17 mouse cellular contexts compared by ENCODE assay signal in the genomic region with DNA sequence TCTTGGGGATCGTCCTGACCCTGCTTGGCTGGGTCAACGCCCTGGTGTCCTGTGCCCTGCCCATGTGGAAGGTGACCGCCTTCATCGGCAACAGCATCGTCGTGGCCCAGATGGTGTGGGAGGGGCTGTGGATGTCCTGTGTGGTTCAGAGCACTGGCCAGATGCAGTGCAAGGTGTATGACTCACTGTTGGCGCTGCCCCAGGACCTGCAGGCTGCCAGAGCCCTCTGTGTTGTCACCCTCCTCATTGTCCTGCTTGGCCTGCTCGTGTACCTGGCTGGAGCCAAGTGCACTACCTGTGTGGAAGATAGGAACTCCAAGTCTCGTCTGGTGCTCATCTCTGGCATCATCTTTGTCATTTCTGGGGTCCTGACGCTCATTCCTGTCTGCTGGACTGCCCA. TPM values are rescaled to one million over a fixed set of nuclear protein-coding genes. Genes with fewer than 3 reads are reported as not detected.
A peak's percentile ranks its signal among the peaks of the same experiment; 100 is the strongest.
DNase-seq lines count a peak whose midpoint lies in the region; ATAC-seq and TF ChIP-seq lines count a peak whose summit lies in the region.
"Had no signal": no experiment of that assay in that cellular context is flagged by ENCODE, and none has a peak within 500 bp of the region (broad histone marks: within the 10 kb centered on the region; RNA-seq: fewer than 3 reads in every experiment).

No protein-coding gene starts in this region.

- 55% methylated on average over 10 of the region's 10 CpGs for WGBS in intestine, postnatal 0 days
- WGBS in heart, embryonic 11.5 days (ENCODE audit: insufficient replicate concordance) = 65% methylated on average over 10 of the region's 10 CpGs

- no peak overlapping the region for H3K4me3 ChIP-seq in gastrocnemius, adult 2 months
- no peak overlapping the region for H3K4me3 ChIP-seq in intestine, postnatal 0 days (ENCODE audit: low read depth, low read length)
- no peak overlapping the region for H3K4me3 ChIP-seq in heart, embryonic 11.5 days (ENCODE audit: low read depth, low read length)
- H3K4me3 ChIP-seq: embryonic facial prominence, embryonic 15.5 days; hindbrain, embryonic 15.5 days; neural tube, embryonic 15.5 days had no signal

- H3K9ac ChIP-seq in intestine, postnatal 0 days (ENCODE audit: low read depth, low read length) = no peak overlapping the region
- no peak overlapping the region for H3K9ac ChIP-seq in heart, embryonic 11.5 days (ENCODE audit: low read depth, low read length)
- H3K9ac ChIP-seq: embryonic facial prominence, embryonic 15.5 days; hindbrain, embryonic 15.5 days; neural tube, embryonic 15.5 days had no signal

- DNase-seq in gastrocnemius, adult 2 months = peak; percentile 18
- DNase-seq in gastrocnemius, adult 8-10 months (ENCODE audit: low spot score in 2 of 2) = no peak
- DNase-seq in urinary bladder, postnatal 14 days (ENCODE audit: low spot score) = peak; percentile 65
- DNase-seq in urinary bladder, postnatal 4 days (ENCODE audit: low spot score in 2 of 2) = no peak
- DNase-seq in adipocyte (ENCODE audit: low spot score) = no peak
- no peak for DNase-seq in spleen, postnatal 14 days (ENCODE audit: low spot score in 2 of 2)
- DNase-seq: cerebellum, adult 2 months; left cerebral cortex, postnatal 4 days; midbrain, embryonic 14.5 days; right cerebral cortex, postnatal 4 days had no signal

- peaks cover 28% of the 10 kb centered on the region for H3K27me3 ChIP-seq in intestine, postnatal 0 days (replicated peaks; ENCODE audit: control insufficient read depth, insufficient read depth, low read length)
- peaks cover 71% of the 10 kb centered on the region for H3K27me3 ChIP-seq in heart, embryonic 11.5 days (ENCODE audit: control insufficient read depth, insufficient read depth, low read length)

- H3K9me3 ChIP-seq in intestine, postnatal 0 days (ENCODE audit: control insufficient read depth) = no peaks in the 10 kb centered on the region
- no peaks in the 10 kb centered on the region for H3K9me3 ChIP-seq in heart, embryonic 11.5 days (replicated peaks; ENCODE audit: control insufficient read depth, low read length)
- H3K9me3 ChIP-seq: embryonic facial prominence, embryonic 15.5 days; hindbrain, embryonic 15.5 days; neural tube, embryonic 15.5 days had no signal

- no peak overlapping the region for H3K4me2 ChIP-seq in intestine, postnatal 0 days (replicated peaks; ENCODE audit: low read depth)
- no peak overlapping the region for H3K4me2 ChIP-seq in heart, embryonic 11.5 days
- H3K4me2 ChIP-seq: embryonic facial prominence, embryonic 15.5 days; hindbrain, embryonic 15.5 days; neural tube, embryonic 15.5 days had no signal

- TF ChIP-seq CTCF in gastrocnemius, adult 2 months (IDR thresholded peaks at IDR 0.05) = no peak
- no peak for TF ChIP-seq CTCF in intestine, postnatal 0 days (IDR thresholded peaks at IDR 0.05; ENCODE audit: low read depth)

- H3K36me3 ChIP-seq in intestine, postnatal 0 days (ENCODE audit: control insufficient read depth, insufficient read depth) = no peaks in the 10 kb centered on the region
- no peaks in the 10 kb centered on the region for H3K36me3 ChIP-seq in heart, embryonic 11.5 days (ENCODE audit: control insufficient read depth, insufficient read depth, low read length)
- H3K36me3 ChIP-seq: embryonic facial prominence, embryonic 15.5 days; hindbrain, embryonic 15.5 days; neural tube, embryonic 15.5 days had no signal

- no peak overlapping the region for H3K27ac ChIP-seq in gastrocnemius, adult 2 months
- no peak overlapping the region for H3K27ac ChIP-seq in intestine, postnatal 0 days (ENCODE audit: low read depth, low read length)
- H3K27ac ChIP-seq in heart, embryonic 11.5 days (ENCODE audit: low read depth, low read length) = no peak overlapping the region
- H3K27ac ChIP-seq: embryonic facial prominence, embryonic 15.5 days; hindbrain, embryonic 15.5 days; neural tube, embryonic 15.5 days had no signal

- ATAC-seq in intestine, postnatal 0 days = peak; percentile 21
- ATAC-seq in heart, embryonic 11.5 days (replicated peaks; ENCODE audit: insufficient number of reproducible peaks, low FRiP score, low TSS enrichment) = no peak

- peaks cover 19% of the 10 kb centered on the region for H3K4me1 ChIP-seq in intestine, postnatal 0 days (replicated peaks; ENCODE audit: control insufficient read depth, insufficient read depth, low read length)
- H3K4me1 ChIP-seq in heart, embryonic 11.5 days (ENCODE audit: control insufficient read depth, insufficient read depth, low read length) = peaks cover under 1% of the 10 kb centered on the region

- intact Hi-C loops in gastrocnemius, adult 2 months (cut with DNase I) = no loop called here

RNA-seq across cellular contexts. Expression of a gene that starts 2.0 kb away (rescaled TPM):
- total RNA-seq in gastrocnemius, adult 2 months (2021) = not detected
- total RNA-seq in gastrocnemius, adult 8-10 months (2022) = not detected
- polyA plus RNA-seq in intestine, postnatal 0 days (2015; fragmentation: Nextera tagmentation; extraction: Ambion mirVana) = 0.38 and 0.42 TPM in 2 replicates
- polyA plus RNA-seq in heart, embryonic 11.5 days (2014; fragmentation: Nextera tagmentation; extraction: Ambion mirVana) = 3.3 and 3.9 TPM in 2 replicates
- total RNA-seq: heart, adult 8-10 months had no signal
- polyA plus RNA-seq: midbrain, embryonic 14.5 days had no signal

RNA-seq across cellular contexts. Expression of a gene that starts 2.7 kb away (rescaled TPM):
- total RNA-seq in gastrocnemius, adult 2 months (2021) = under 1 TPM; 0.15 to 0.17 TPM
- under 1 TPM in 1 of 4 experiments, not detected in 3; 0.36 TPM for total RNA-seq in gastrocnemius, adult 8-10 months (2022)
- polyA plus RNA-seq in intestine, postnatal 0 days (2015; fragmentation: Nextera tagmentation; extraction: Ambion mirVana) = 0.23 and 0.34 TPM in 2 replicates
- polyA plus RNA-seq in heart, embryonic 11.5 days (2014; fragmentation: Nextera tagmentation; extraction: Ambion mirVana) = 0.25 and 0.46 TPM in 2 replicates
- polyA plus RNA-seq: liver, embryonic 16.5 days had no signal

RNA-seq across cellular contexts. Expression of a gene that starts 3.8 kb away (rescaled TPM):
- total RNA-seq in gastrocnemius, adult 2 months (2021) = 10 to 100 TPM; 19.5 to 27.5 TPM
- 10 to 100 TPM; 26.6 to 49.4 (median 30.1) TPM for total RNA-seq in gastrocnemius, adult 8-10 months (2022)
- polyA plus RNA-seq in intestine, postnatal 0 days (2015; fragmentation: Nextera tagmentation; extraction: Ambion mirVana) = 46.6 and 50.9 TPM in 2 replicates
- polyA plus RNA-seq in heart, embryonic 11.5 days (2014; fragmentation: Nextera tagmentation; extraction: Ambion mirVana) = 77.6 and 85.3 TPM in 2 replicates

RNA-seq across cellular contexts. Expression of a gene that starts 7.4 kb away (rescaled TPM):
- 1 to 10 TPM; 6.3 to 8.8 TPM for total RNA-seq in gastrocnemius, adult 2 months (2021)
- total RNA-seq in gastrocnemius, adult 8-10 months (2022) = 1 to 10 TPM; 6.7 to 7.9 (median 7.3) TPM
- polyA plus RNA-seq in intestine, postnatal 0 days (2015; fragmentation: Nextera tagmentation; extraction: Ambion mirVana) = 14.7 and 15.5 TPM in 2 replicates
- polyA plus RNA-seq in heart, embryonic 11.5 days (2014; fragmentation: Nextera tagmentation; extraction: Ambion mirVana) = 40.9 and 41.0 TPM in 2 replicates

RNA-seq across cellular contexts. Expression of a gene that starts 7.7 kb away (rescaled TPM):
- total RNA-seq in gastrocnemius, adult 2 months (2021) = 100 to 1,000 TPM; 112 to 137 TPM
- 100 to 1,000 TPM; 108 to 127 (median 120) TPM for total RNA-seq in gastrocnemius, adult 8-10 months (2022)
- 131 and 136 TPM in 2 replicates for polyA plus RNA-seq in intestine, postnatal 0 days (2015; fragmentation: Nextera tagmentation; extraction: Ambion mirVana)
- polyA plus RNA-seq in heart, embryonic 11.5 days (2014; fragmentation: Nextera tagmentation; extraction: Ambion mirVana) = 382 and 389 TPM in 2 replicates

Comparison
In these comparisons a context has a peak if more than half of its experiments do, and no peak if none do; other contexts are left out.
1. DNase-seq: peak in gastrocnemius, adult 2 months (single experiment) and urinary bladder, postnatal 14 days (single experiment); none in gastrocnemius, adult 8-10 months (0 of 2), urinary bladder, postnatal 4 days (0 of 2), adipocyte (single experiment) and spleen, postnatal 14 days (0 of 2).